Mouse (Mus musculus) heart, postnatal 25 days (tissue): ENCODE measurements around the gene Tmem44. TPM values are rescaled to one million over a fixed set of nuclear protein-coding genes. Genes with fewer than 3 reads are reported as not detected.

ENCODE experiments used
- DNase-seq: peaks from one replicate; pipeline ENCODE4 v3.0.0; 2022; ENCODE audit warnings: low spot score
- intact Hi-C: fragments of 180-260 bp; cut with DNase I; formaldehyde crosslinking; loops from one replicate; pipeline ENCODE4 v1.15.1; 2025
- total RNA-seq, 2 experiments: library from RNA; stranded (reverse); gene quantifications; 2 replicates each; pipeline ENCODE4 v1.2.3; 2021

Gene Tmem44
- total RNA-seq: 1 to 10 TPM; 6.5 to 7.8 TPM

DNA sequence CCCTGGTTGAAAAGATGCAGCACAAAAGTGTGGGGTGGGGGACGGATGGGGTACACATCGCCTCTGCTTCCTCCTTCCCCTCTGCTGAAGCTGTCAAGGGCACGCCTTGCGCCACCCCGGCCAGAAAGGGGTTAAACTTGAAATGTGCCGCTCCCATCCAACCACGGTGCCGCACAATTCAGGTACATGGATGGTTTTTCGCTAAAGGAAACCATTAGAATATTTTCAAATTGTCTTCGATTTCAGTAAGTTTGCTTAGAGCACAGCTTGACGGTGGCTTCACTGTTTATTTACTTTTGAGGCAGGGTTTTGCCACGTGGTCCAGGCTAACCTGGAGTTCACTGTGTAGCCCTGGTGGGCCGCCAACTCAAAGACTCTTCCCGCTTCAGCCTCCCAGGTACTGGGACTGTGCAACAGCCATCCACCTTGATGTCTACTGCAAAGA lies at the start of gene Tmem44:
Tmem44 (minus strand) TSS at position 95 of the 445 bp plus-strand sequence.
- intact Hi-C loops: no loop called here
- DNase-seq: no peak

DNA sequence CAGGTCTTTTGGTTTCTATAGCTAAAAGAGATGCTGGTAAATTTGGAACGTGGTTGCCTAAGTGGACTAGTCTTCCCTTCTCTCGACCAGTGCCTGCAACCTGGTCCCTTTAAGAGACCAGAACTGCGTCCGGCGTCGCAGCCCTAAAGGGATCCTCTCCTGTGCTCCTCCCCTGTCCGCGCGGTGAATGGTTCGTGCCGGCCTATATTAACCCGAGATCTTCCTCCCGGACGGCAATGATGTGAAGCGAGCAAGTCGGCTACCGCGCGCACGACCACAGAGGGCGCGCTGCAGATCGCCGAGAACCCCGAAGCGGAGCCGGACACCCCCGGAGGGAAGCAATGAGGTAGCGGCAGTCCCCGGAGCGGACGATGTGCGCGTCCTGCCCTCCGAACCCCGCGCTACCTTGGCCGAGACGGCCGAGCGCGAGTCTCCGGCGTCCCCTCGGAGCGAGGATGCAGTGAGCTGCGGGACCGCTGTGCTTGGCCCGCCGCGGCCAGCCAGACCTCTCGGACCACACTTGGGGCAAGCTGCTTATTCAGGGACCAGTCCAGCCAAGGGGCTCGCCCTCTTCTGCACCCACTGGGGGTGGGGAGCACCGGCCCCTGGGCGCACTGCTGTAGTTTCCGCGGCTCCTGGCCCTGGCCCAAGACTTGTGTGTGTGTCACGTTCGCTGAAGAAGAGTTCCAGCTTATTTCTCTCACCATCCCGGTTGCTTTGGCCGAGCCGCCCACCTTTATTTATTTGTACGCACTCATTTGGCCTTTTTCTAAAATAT lies 49.0 kb upstream of the Tmem44 start, which contains the start of gene Fam43a:
Fam43a (plus strand) TSS at position 233 of the 778 bp plus-strand sequence.
- DNase-seq: peak; percentile 92
- intact Hi-C loops: loop anchor here (2.0 to 5.0 kb wide), 7 partner anchors 68 to 758 kb away; no protein-coding TSS in a partner anchor

DNA sequence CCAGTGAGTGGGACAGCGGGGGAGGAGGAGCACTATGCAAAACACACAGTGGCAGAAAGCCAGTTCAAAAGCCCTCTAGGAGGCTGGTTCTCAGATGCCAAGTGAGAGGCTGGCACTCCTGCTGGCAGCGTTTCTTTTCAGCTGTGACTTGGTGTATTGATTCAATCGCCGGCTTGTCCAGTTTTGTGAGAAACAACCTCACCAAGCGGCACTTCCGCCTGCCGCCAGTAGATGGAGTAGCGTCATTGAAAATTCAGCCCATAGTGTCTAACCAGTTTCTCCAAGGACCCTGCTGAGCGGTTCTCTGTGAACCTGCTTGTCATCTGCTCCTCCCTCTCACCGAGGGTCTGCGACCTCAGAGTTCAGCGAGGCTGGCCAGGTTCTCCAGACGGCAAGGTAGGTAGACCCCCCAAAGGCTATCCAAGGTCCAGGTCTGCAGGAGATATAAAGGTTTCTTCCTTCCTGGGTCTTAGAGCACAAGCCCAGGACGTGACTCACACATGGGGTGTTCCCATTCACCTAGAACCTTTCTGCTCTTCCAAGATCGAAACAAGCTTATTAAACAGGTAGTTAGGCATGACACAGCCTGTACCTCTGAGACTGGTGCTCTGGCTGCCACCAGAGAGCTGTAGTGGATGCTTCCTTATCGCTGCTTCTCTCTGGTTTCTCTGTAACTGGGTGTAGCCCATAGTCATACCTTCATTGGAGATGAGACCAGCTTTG lies 46.5 kb upstream of the Tmem44 start:
- DNase-seq: peak; percentile 68
- intact Hi-C loops: loop anchor here (1.0 to 5.0 kb wide), 3 partner anchors 380 to 760 kb away; no protein-coding TSS in a partner anchor

DNA sequence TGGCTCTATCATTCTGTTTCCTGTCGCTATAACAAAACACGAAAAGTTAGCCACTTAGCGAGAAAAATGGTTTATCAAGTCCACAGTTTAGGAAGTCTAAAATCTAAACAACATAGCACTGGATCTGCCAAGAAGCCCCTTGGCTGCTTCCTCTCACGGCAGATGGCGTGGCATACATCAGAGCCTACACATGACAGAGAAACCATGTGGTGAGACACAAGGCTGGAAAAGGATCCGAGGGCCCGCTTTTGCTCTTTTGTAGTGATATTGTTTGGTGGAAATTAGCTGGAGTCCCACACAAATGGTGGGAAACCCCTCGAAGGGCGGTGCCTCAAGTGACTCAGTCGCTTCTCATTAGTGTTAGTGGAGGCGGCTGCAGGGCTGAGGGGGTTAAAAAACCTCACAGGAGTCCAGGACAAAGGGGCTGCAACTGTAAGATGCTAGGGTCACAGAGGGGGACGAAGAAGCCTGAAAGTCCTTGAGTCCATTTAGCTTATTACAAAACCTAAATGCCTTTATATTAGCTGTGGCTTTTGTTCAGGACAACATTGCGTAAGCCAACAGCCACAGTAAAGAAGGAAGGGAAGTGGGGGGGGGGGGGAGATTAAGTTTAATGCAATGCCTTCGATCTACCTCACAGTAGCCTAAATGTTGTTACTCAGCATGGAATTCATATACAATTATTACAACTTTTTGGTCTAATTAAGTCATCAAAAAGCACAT lies 45.4 kb upstream of the Tmem44 start:
- intact Hi-C loops: loop anchor here (5.0 kb wide), 1 partner anchor 761 kb away; no protein-coding TSS in a partner anchor
- DNase-seq: no peak

DNA sequence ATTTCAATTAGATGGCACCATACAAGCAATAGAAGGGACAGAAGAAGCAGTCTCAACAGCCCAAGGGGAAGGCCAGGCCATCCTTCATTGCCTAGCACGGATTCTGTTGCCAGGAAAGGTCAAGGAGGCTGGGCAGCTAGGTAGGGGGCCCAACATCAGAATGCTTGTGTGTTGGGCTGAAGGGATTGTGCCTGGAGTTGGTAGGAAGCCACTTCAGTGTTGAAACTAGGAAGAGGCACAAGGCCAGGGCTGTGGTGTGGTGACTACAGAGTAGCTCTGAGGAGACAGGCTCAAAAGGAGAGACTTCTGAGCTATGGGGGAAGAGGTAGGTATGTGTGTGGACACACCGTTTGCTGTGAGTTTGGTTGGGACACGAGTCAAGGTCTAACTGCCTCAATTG lies 44.7 kb upstream of the Tmem44 start:
- intact Hi-C loops: loop anchor here (5.0 kb wide), 1 partner anchor 762 kb away; no protein-coding TSS in a partner anchor

DNA sequence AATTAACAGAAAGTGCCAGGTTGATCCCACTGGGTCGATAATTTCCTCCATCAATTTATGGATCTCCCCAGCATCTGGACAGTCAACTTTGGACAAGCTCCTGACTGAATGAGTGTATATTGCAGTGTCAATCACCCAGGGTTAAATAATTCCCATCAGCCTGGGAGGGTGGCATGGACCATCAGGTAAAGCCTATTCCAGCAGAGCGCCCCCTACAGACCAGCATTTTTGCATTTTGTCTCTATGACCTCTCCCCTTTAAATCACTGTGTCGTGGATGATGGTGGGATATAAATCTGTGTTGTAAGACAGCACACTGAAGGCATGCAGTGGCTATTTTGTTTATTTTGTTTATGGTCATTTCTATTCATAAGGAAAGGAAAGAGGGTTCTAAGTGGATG lies 41.3 kb upstream of the Tmem44 start:
- intact Hi-C loops: no loop called here
- no peak for DNase-seq

More for the DNA sequence above, 44.7 kb upstream of the Tmem44 start:
- DNase-seq: no peak

DNA sequence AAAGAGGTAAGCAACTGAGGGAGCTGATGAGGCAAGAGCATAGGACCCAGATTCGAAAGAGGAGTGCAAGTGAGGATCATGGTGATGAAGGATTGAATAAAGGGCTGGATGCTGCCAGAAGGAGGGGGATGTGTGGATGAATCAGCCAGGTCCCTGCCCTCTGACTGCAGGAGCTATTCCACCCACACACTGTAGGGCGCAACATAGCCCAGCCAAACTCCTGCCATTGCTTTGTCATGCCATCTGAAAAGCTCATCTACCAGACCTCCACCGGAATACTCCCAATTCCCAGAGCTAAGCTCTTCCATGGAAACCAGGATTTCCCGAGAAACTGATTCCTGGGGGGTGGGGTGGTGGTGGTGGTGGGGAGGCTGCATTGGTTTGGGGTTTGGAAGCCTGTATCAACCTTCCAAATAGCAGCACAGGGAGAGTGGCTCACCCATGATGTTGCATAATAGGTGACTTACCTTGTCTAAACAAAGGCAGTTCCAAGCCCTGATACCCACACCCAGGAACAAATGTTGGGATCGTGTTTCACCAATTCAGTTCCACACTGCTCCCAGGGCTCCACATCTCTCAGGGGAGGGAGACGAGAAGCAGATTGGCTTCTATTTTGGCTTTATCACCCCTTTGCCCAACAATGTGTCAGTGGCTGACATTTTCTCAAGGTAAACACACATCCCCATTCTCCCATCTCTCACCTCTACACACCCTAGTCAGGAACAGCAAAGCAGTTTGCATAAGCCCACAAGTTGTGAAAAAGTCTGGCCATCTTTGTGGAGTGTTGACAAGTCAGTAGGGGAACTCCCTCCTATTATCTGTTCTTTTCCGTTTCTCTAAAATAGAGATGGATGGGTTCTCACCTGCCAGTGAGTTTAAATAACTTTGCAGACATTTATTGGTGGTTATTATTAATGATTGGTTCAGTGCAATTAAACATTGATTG lies 39.9 kb upstream of the Tmem44 start:
- no peak for DNase-seq

DNA sequence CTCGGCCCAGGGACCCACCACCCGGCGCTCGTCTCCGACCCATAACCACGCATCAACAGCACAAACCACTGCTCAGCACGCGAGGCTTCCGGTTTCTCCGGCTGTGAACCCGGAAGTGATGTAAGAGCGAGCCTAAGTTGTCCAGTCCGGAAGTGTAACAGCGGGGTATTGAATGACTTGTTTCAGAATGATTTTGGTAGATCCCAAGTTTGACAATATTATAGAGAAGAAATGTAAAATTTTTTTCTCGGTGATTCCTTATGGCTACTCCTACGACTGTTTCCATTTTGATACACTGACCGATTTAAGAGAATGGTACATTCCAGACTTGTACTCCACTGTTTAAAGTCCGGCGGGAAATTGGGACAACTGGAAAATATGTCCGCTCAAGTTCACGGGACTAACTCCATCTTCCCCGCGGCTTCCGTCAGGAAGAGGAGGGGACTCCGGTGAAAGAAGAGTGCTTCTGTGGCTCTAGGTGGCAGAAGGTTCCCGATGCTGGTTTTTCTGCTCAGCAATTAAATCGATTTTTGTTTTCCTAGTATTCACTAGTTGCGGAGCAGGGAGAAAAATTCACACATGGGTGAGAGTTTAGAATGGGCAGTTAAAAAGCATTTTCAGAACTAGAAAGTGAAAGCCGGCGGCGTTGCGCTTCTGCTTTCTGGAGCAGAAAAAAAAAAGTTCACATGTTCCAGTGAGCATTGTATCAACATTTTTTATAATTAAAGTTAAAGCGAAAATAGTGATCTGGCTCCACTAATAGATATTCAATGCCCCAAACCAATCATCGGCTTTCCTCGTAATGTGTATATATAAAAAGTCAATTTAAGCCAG lies 37.1 kb upstream of the Tmem44 start, which contains the start of gene Lsg1:
Lsg1 (minus strand) TSS at position 99 of the 834 bp plus-strand sequence.
- peak; percentile 79 for DNase-seq
- intact Hi-C loops: no loop called here

More for the DNA sequence above, 39.9 kb upstream of the Tmem44 start:
- intact Hi-C loops: no loop called here

DNA sequence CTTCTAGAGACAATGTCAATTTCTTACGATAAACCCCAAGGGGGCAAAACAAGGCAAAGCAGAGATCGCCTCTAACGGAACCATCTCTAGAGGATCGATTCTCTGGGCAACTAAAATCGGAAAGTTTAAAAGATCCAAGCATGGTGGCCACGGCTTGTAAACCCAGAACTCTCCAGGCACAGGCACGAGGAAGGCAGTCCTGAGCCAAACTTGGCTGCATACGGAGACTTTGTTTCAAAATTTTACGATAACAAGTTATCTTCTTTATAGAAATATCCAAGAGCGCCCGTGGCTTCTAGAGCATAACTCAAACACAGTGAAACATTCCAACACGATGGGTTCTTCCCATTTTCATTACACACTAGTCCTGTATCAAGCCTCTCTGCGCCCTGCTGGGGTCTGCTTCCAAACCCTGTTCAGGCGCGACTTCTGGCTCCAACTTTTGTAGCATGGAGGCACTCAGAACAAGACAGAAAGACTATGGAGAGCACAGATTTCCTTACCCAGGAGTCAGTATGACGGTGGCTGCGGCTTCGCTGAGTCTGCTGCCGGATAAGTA lies 36.4 kb upstream of the Tmem44 start:
- intact Hi-C loops: no loop called here
- no peak for DNase-seq

DNA sequence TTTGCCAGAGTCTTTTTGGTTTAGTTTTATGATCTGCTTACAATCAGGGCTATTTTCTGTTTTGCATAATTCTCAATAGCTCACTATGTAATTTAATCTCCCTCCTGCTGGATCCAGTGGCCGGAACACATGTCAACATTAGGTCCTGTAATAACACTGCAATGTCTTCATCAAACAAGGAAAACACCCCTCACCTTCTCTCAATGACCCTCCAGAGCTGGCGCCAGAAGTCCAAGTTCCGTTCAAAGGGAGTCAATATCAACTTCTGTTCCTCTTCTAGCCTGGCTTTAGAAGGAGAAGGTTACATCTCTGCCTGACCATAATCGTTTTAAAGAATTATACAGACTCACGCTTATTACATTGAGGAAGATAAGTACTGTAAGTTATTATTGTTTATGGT lies 30.1 kb upstream of the Tmem44 start:
- intact Hi-C loops: no loop called here
- DNase-seq: no peak

DNA sequence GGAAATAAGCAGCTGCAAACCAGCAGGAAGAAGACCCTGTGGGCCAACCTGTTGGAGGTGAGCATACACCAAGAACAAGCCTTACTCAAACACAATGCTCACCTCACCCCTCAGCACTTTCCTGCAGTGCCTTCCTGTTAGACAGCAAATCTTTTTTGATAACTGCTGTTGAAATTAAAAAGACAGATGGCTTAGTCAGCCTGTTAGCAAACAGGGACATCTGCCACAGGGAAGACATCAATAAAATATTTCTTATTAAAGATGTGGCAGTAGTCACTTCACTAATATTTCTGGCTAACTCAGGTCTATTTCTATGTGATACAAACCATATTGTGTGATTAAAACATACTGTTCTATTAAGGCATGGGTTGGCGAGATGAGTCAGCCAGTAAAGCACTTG lies 25.8 kb upstream of the Tmem44 start:
- no peak for DNase-seq
- intact Hi-C loops: no loop called here

DNA sequence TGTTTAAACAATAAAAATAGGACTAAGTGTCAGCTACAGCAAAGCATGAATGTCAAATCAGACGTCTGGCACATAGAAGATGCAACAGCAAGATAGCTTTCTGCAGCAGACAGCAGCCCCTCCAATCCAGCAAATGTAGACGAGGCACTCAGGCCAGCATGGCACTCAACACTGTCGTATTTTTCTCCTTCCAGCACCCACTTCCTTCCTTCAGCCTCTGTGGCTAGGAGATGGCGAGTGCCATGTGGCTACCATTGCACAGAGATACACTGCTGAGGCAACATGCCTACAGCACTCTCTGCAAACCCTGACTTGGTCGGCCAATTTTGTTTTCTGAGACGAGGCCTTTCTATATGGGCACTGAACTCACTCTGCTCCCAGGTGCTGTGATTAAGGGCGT lies 25.2 kb upstream of the Tmem44 start:
- DNase-seq: no peak
- intact Hi-C loops: no loop called here

DNA sequence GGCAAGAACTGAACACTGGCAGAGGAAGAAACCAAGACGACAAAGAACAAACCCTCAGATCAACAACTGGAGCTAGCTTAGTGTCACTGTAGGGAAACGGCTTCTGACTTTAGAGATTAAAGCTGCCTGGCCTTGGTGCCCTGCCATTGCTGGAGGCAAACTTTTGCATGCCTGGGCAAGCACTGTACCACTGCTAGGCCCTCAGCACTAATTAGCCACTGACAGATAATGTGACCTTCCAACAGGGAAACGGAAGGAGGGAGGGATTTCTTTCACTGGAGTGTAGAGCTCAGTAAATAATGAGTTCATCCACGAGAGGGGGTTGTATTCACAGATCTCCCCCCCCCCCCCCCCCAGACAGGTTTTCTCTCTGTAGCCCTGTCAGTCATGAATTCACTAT lies 21.6 kb upstream of the Tmem44 start:
- DNase-seq: no peak
- intact Hi-C loops: no loop called here

DNA sequence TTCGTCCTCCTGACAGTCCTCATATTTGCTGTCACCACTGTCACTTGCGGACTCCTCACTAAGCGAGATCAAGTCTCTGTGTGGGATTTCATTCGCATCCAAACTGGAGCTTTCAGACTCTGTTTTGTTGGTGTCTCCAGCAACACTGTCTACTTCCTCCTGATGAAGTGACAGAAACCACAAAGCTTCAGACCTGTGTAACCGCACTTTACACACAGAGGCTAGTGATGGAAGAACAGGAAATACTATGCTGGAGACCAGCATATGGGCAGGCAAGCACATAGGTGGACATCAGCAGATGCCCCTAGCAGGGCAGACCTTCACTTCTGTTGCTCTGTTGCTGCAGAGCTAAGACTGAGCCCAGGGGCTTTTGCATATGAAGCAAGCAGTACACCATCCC lies 20.7 kb upstream of the Tmem44 start:
- no peak for DNase-seq
- intact Hi-C loops: no loop called here

DNA sequence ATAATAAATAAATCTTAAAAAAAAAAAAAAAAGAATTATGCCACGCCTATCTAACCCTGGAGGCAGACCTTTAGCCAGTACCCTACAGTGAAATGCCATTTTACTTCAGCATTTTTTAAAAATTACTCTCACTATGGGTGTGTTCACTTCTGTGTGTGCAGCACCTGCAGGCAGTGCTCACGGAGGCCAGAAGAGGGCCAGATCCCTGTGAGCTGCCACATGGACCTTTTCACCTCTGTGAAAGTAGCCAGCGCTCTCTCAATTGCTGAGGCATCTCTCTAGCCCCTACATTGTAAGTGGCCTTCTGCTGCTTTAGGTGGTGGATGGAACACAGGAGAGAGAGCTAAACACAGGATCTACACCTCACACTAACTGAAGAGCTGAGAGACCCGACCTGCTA lies 19.5 kb upstream of the Tmem44 start:
- no peak for DNase-seq

DNA sequence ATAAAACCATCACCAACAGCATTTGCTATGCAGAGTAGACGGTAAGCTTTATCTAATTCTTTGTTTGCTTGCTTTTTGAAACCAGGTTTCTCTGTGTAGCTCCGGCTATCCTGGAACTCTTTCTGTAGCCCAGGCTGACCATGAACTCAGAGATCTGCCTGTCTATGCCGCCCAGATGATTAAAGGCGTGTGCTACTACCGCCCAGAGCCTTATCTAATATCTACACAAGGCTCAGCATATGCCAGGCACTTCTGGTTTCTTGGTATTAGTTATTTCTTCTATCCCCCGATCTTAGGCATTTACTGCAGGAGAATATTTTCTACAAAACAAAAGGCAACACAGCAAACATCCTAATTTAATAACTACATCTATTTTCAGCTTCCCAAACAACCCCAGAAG lies 15.0 kb upstream of the Tmem44 start:
- intact Hi-C loops: no loop called here
- DNase-seq: no peak

More for the DNA sequence above, 19.5 kb upstream of the Tmem44 start:
- intact Hi-C loops: no loop called here

DNA sequence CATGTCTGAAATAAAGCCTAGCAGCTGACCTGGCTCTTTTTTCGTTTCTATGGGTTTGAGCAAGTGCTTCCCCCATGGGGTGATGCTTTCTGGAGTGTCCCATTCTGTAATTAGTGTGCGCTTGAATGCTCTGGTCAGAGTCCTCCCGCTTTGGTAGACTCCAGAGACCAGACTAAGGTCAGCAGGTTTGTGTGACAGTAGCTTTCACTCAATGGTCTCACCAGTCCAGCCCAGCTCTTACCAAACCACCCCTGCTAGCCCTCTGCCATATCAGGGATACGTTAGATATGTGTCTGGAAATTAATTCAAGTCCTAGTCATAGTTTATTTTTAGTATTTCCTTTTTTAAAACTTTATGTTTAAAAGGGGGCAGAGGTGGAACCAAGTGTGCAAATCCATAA lies 10.0 kb upstream of the Tmem44 start:
- no peak for DNase-seq
- intact Hi-C loops: no loop called here
